Mouse (Mus musculus) liver, postnatal 0 days (tissue): ENCODE measurements around the gene Limch1.

ENCODE experiments used
- CTCF ChIP-seq: sonication (generic); IDR thresholded peaks from 2 replicates; pipeline ENCODE4 v1.5.1; 2016; ENCODE audit warnings: antibody characterized with exemption, low read depth
- EP300 ChIP-seq: IDR thresholded peaks from 2 replicates; pipeline ENCODE4 v1.6.1; 2016; ENCODE audit warnings: antibody characterized with exemption, low read depth, mild to moderate bottlenecking

DNA sequence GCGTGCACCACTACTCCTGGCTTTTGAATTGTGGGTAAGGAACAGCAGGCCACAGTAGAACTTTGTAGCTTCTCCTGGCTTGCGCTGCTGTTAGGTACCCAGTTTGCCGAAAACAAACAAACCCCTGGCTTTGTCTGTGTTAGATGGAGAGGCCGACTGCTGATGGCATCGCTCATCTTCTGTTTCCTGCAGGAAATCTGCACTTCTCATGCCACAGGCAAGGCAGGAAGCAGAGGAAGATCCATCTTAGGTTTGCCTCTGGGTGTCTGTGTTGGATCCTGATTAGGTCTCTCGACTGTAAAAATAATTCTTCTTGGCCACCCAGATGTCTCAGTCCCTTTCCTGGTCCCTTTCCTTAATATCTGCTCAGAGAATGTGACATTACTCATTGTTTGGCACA is 51.7 kb downstream of the Limch1 start:
- no peak for TF ChIP-seq CTCF
- TF ChIP-seq EP300: no peak
